Mouse (Mus musculus): ENCODE results near the gene Gm45234. TPM values are rescaled to one million over a fixed set of nuclear protein-coding genes. Genes with fewer than 3 reads are reported as not detected.

The Gm45234 gene
- total and polyA plus RNA-seq, 2 experiments from 2014 or later, result not detected

GRCm38 (mm10) chr6:124756652-124757350, 980 bp upstream of the Gm45234 start:
- H3K4me2 ChIP-seq (ENCODE audit: low read depth, low read length), result peak overlapping the region; percentile 86
- DNase-seq (ENCODE audit: low spot score) (peak; percentile 80), ATAC-seq (ENCODE audit: insufficient read depth, low read depth) (peak; percentile 73)
- no peak for TF ChIP-seq CTCF (IDR thresholded peaks at IDR 0.05; ENCODE audit: low read depth)
- no peak for TF ChIP-seq EP300 (IDR thresholded peaks at IDR 0.05; ENCODE audit: low read depth)
- peak overlapping the region; percentile 96 for H3K27ac ChIP-seq (ENCODE audit: low read depth)
- H3K4me3 ChIP-seq (ENCODE audit: low read depth, low read length), result peak overlapping the region; percentile 93
- H3K9me3 ChIP-seq (replicated peaks; ENCODE audit: control insufficient read depth, low read length), result no peaks in the 10 kb centered on the region
- H3K9ac ChIP-seq (replicated peaks; ENCODE audit: low read depth, low read length), result peak overlapping the region; percentile 99
- under 1% methylated on average over 48 of the region's 54 CpGs for WGBS
- H3K36me3 ChIP-seq (replicated peaks; ENCODE audit: control insufficient read depth, insufficient read depth, low read length), result peaks cover 4% of the 10 kb centered on the region; the same call in 1 of the 2 replicates
- H3K4me1 ChIP-seq (ENCODE audit: control insufficient read depth, insufficient read depth), result peaks cover 43% of the 10 kb centered on the region
- H3K27me3 ChIP-seq (ENCODE audit: control insufficient read depth, insufficient read depth, low read length), result no peaks in the 10 kb centered on the region

GRCm38 (mm10) chr6:124755306-124755705, 515 bp downstream of the Gm45234 start:
- Histone ChIP-seq H3K9me3 (replicated peaks; ENCODE audit: control insufficient read depth, low read length) (no peaks in the 10 kb centered on the region), H3K27me3 (ENCODE audit: control insufficient read depth, insufficient read depth, low read length) (no peaks in the 10 kb centered on the region), H3K36me3 (replicated peaks; ENCODE audit: control insufficient read depth, insufficient read depth, low read length) (peaks cover 4% of the 10 kb centered on the region; the same call in 1 of the 2 replicates), H3K9ac (replicated peaks; ENCODE audit: low read depth, low read length) (peak overlapping the region; percentile 99), H3K4me2 (ENCODE audit: low read depth, low read length) (peak overlapping the region; percentile 86), H3K4me3 (ENCODE audit: low read depth, low read length) (peak overlapping the region; percentile 93), H3K4me1 (ENCODE audit: control insufficient read depth, insufficient read depth) (peaks cover 43% of the 10 kb centered on the region), H3K27ac (ENCODE audit: low read depth) (peak overlapping the region; percentile 96)
- TF ChIP-seq CTCF (IDR thresholded peaks at IDR 0.05; ENCODE audit: low read depth), result no peak
- DNase-seq (ENCODE audit: low spot score), result no peak
- ATAC-seq (ENCODE audit: insufficient read depth, low read depth), result no peak
- WGBS, result 12% methylated on average over 3 of the region's 3 CpGs

GRCm38 (mm10) chr6:124753861-124754260, 2.0 kb downstream of the Gm45234 start:
- ATAC-seq (ENCODE audit: insufficient read depth, low read depth), result no peak
- no peak overlapping the region for H3K9ac ChIP-seq (replicated peaks; ENCODE audit: low read depth, low read length)
- H3K27me3 ChIP-seq (ENCODE audit: control insufficient read depth, insufficient read depth, low read length), result no peaks in the 10 kb centered on the region
- H3K9me3 ChIP-seq (replicated peaks; ENCODE audit: control insufficient read depth, low read length), result no peaks in the 10 kb centered on the region
- WGBS, result 72% methylated on average over 2 of the region's 2 CpGs
- H3K4me1 ChIP-seq (ENCODE audit: control insufficient read depth, insufficient read depth), result peaks cover 39% of the 10 kb centered on the region
- H3K36me3 ChIP-seq (replicated peaks; ENCODE audit: control insufficient read depth, insufficient read depth, low read length), result peaks cover 9% of the 10 kb centered on the region
- no peak overlapping the region for H3K27ac ChIP-seq (ENCODE audit: low read depth)
- H3K4me3 ChIP-seq (ENCODE audit: low read depth, low read length), result no peak overlapping the region
- TF ChIP-seq CTCF (IDR thresholded peaks at IDR 0.05; ENCODE audit: low read depth) (no peak), EP300 (IDR thresholded peaks at IDR 0.05; ENCODE audit: low read depth) (no peak)
- H3K4me2 ChIP-seq (ENCODE audit: low read depth, low read length), result no peak overlapping the region
- DNase-seq (ENCODE audit: low spot score), result no peak

GRCm38 (mm10) chr6:124750405-124750804, 5.4 kb downstream of the Gm45234 start:
- Histone ChIP-seq H3K27ac (ENCODE audit: low read depth) (no peak overlapping the region), H3K36me3 (replicated peaks; ENCODE audit: control insufficient read depth, insufficient read depth, low read length) (peaks cover 27% of the 10 kb centered on the region), H3K4me2 (ENCODE audit: low read depth, low read length) (no peak overlapping the region), H3K9me3 (replicated peaks; ENCODE audit: control insufficient read depth, low read length) (no peaks in the 10 kb centered on the region), H3K9ac (replicated peaks; ENCODE audit: low read depth, low read length) (no peak overlapping the region), H3K4me1 (ENCODE audit: control insufficient read depth, insufficient read depth) (peaks cover 19% of the 10 kb centered on the region), H3K4me3 (ENCODE audit: low read depth, low read length) (no peak overlapping the region), H3K27me3 (ENCODE audit: control insufficient read depth, insufficient read depth, low read length) (no peaks in the 10 kb centered on the region)
- WGBS, result 84% methylated on average over 8 of the region's 8 CpGs
- TF ChIP-seq CTCF (IDR thresholded peaks at IDR 0.05; ENCODE audit: low read depth) (no peak), EP300 (IDR thresholded peaks at IDR 0.05; ENCODE audit: low read depth) (no peak)
- DNase-seq (ENCODE audit: low spot score), result no peak
- ATAC-seq (ENCODE audit: insufficient read depth, low read depth), result no peak

- 90% methylated on average over 7 of the region's 7 CpGs for WGBS
- Histone ChIP-seq H3K4me3 (ENCODE audit: low read depth, low read length) (no peak overlapping the region), H3K27ac (ENCODE audit: low read depth) (no peak overlapping the region), H3K4me1 (ENCODE audit: control insufficient read depth, insufficient read depth) (0 out of 2 replicates have a peak, but pooled peaks cover 4% of the 10 kb centered on the region), H3K36me3 (replicated peaks; ENCODE audit: control insufficient read depth, insufficient read depth, low read length) (peaks cover 39% of the 10 kb centered on the region), H3K9ac (replicated peaks; ENCODE audit: low read depth, low read length) (peak overlapping the region; percentile 91; the same call in 1 of the 2 replicates), H3K9me3 (replicated peaks; ENCODE audit: control insufficient read depth, low read length) (no peaks in the 10 kb centered on the region), H3K27me3 (ENCODE audit: control insufficient read depth, insufficient read depth, low read length) (no peaks in the 10 kb centered on the region), H3K4me2 (ENCODE audit: low read depth, low read length) (peak overlapping the region; percentile 100)
- TF ChIP-seq CTCF (IDR thresholded peaks at IDR 0.05; ENCODE audit: low read depth) (no peak), EP300 (IDR thresholded peaks at IDR 0.05; ENCODE audit: low read depth) (no peak)
- ATAC-seq (ENCODE audit: insufficient read depth, low read depth), result no peak
- no peak for DNase-seq (ENCODE audit: low spot score)
These were observed 8.9 kb downstream of the Gm45234 start for GRCm38 (mm10) chr6:124746654-124747632.
